Mouse (Mus musculus) testis, adult 2 months (tissue): ENCODE results near the gene Asic5.

Experiments used
- CTCF ChIP-seq: fragments of 200-500 bp; IDR thresholded peaks from 2 replicates; pipeline ENCODE4 v1.5.1; 2012; ENCODE audit warnings: low read depth, mild to moderate bottlenecking, inconsistent platforms, low read length, moderate library complexity; ENCODE audit not compliant: control insufficient read depth, insufficient read depth, insufficient replicate concordance
- POLR2A ChIP-seq: fragments of 200-500 bp; IDR thresholded peaks from 2 replicates; pipeline ENCODE4 v1.6.1; 2012; ENCODE audit warnings: low read depth, mild to moderate bottlenecking, inconsistent platforms, low read length, moderate library complexity; ENCODE audit not compliant: control insufficient read depth

DNA sequence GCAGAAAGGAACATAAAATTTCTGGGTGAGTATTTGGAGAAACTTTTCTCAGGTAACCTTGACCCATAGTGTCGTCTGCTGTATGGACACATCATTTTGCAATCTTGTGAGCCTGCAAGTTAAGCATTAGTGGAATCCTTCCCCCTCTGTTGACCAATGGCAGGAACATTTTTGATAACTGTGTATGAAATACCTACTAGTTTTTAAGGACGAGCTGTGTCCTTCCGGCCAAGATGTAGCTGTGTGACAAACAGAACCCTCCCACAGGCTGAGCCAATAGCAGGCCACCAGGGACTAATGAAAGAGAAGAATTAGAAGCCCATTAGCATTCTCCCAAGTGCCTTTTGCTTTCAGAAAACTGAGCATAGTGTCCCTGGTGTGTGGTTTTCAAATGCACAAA is 8.4 kb downstream of the Asic5 start:
- no peak for TF ChIP-seq CTCF
- TF ChIP-seq POLR2A: no peak
